Mouse (Mus musculus) neural tube, embryonic 11.5 days (tissue): ENCODE measurements around the gene Asl. TPM values are rescaled to one million over a fixed set of nuclear protein-coding genes. Genes with fewer than 3 reads are reported as not detected.
"Not testable (repeated sequence)": the region's sequence is repeated elsewhere in the genome, so short reads cannot be mapped to it uniquely, and the experiment has no call there.

Experiments used
- ATAC-seq: fragments of 200-750 bp; cut with Nextera tagmentation; 2 replicates; pipeline ENCODE4 v1.8.0; 2017; ENCODE audit warnings: moderate number of reproducible peaks, mild to moderate bottlenecking, moderate TSS enrichment, moderate library complexity; ENCODE audit not compliant: insufficient read depth, low FRiP score, low TSS enrichment
- DNase-seq: peaks from one replicate; pipeline ENCODE4 v3.0.0-alpha.2; 2015; ENCODE audit warnings: low spot score
- H3K27ac ChIP-seq: fragments of 300-500 bp; sonication (generic); 2 replicates; pipeline ENCODE4 v1.5.1; 2014; ENCODE audit warnings: low read depth, mild to moderate bottlenecking, low read length
- H3K27me3 ChIP-seq: fragments of 300-500 bp; sonication (generic); 2 replicates; pipeline ENCODE4 v1.6.1; 2014; ENCODE audit warnings: mild to moderate bottlenecking, low read length, mixed read lengths; ENCODE audit not compliant: control insufficient read depth, insufficient read depth
- H3K36me3 ChIP-seq: fragments of 300-500 bp; sonication (generic); 2 replicates; pipeline ENCODE4 v1.6.1; 2014; ENCODE audit warnings: mild to moderate bottlenecking, low read length, moderate library complexity, mixed read lengths; ENCODE audit not compliant: control insufficient read depth, insufficient read depth
- H3K4me1 ChIP-seq: fragments of 300-500 bp; sonication (generic); 2 replicates; pipeline ENCODE4 v1.6.1; 2014; ENCODE audit warnings: low read length, mixed read lengths; ENCODE audit not compliant: control insufficient read depth, insufficient read depth
- H3K4me2 ChIP-seq: fragments of 300-500 bp; sonication (generic); 2 replicates; pipeline ENCODE4 v1.6.1; 2014; ENCODE audit warnings: low read depth, mild to moderate bottlenecking, moderate library complexity
- H3K4me3 ChIP-seq: fragments of 300-500 bp; sonication (generic); 2 replicates; pipeline ENCODE4 v1.5.1; 2014; ENCODE audit warnings: low read depth, low read length
- H3K9ac ChIP-seq: fragments of 300-500 bp; sonication (generic); 2 replicates; pipeline ENCODE4 v1.6.1; 2014; ENCODE audit warnings: mild to moderate bottlenecking, low read length
- H3K9me3 ChIP-seq: fragments of 300-500 bp; sonication (generic); 2 replicates; pipeline ENCODE4 v1.6.1; 2016; ENCODE audit warnings: low read length; ENCODE audit not compliant: control insufficient read depth
- WGBS: fragments of 180-500 bp; shearing (Covaris S2); extraction: QIAGEN DNeasy Blood & Tissue Kit; methylation state at CpG from one replicate; pipeline ENCODE4 v1.1.7; 2014; 5-methylcytosine and 5-hydroxymethylcytosine counted together
- polyA plus RNA-seq: library from polyadenylated mRNA; unstranded; fragments of >200 nt; fragmentation: Nextera tagmentation; extraction: Ambion mirVana; gene quantifications from 2 replicates; pipeline ENCODE4 v1.2.1, GENCODE M21; 2014

Gene Asl
- polyA plus RNA-seq, 1 experiment from 2014 or later = 30.8 TPM

GRCm38 (mm10) chr5:130040797-130041196 lies 11.8 kb upstream of the Asl start:
- Histone ChIP-seq H3K4me3 (no peak overlapping the region), H3K27ac (no peak overlapping the region), H3K4me1 (no peaks in the 10 kb centered on the region), H3K36me3 (peaks cover 8% of the 10 kb centered on the region), H3K9ac (no peak overlapping the region), H3K9me3 (no peaks in the 10 kb centered on the region), H3K4me2 (no peak overlapping the region), H3K27me3 (no peaks in the 10 kb centered on the region)
- ATAC-seq = no peak
- no peak for DNase-seq
- 94% methylated on average over 4 of the region's 4 CpGs for WGBS

GRCm38 (mm10) chr5:130037752-130038455 lies 8.9 kb upstream of the Asl start:
- WGBS = 68% methylated on average over 19 of the region's 19 CpGs
- no peaks in the 10 kb centered on the region for H3K4me1 ChIP-seq
- H3K4me2 ChIP-seq = no peak overlapping the region
- H3K9me3 ChIP-seq = no peaks in the 10 kb centered on the region
- peaks cover 8% of the 10 kb centered on the region for H3K36me3 ChIP-seq
- no peak overlapping the region for H3K27ac ChIP-seq
- no peaks in the 10 kb centered on the region for H3K27me3 ChIP-seq
- DNase-seq = peak; percentile 60
- no peak overlapping the region for H3K9ac ChIP-seq
- no peak overlapping the region for H3K4me3 ChIP-seq
- no peak for ATAC-seq

- DNase-seq, H3K9ac ChIP-seq, H3K27me3 ChIP-seq, ATAC-seq, H3K9me3 ChIP-seq, H3K27ac ChIP-seq, H3K36me3 ChIP-seq, H3K4me2 ChIP-seq, H3K4me1 ChIP-seq, H3K4me3 ChIP-seq: not testable (repeated sequence)
- WGBS = 62% methylated on average over 2 of the region's 2 CpGs
Observed at GRCm38 (mm10) chr5:130036300-130036699, 7.3 kb upstream of the Asl start.

GRCm38 (mm10) chr5:130033869-130034268 lies 4.8 kb upstream of the Asl start:
- H3K27me3 ChIP-seq = no peaks in the 10 kb centered on the region
- no peak overlapping the region for H3K4me2 ChIP-seq
- WGBS = 88% methylated on average over 2 of the region's 2 CpGs
- ATAC-seq (no peak), DNase-seq (no peak)
- H3K4me1 ChIP-seq = peaks cover 2% of the 10 kb centered on the region; the same call in 1 of the 2 replicates
- H3K36me3 ChIP-seq = peaks cover 5% of the 10 kb centered on the region; the same call in 1 of the 2 replicates
- H3K9ac ChIP-seq = no peak overlapping the region
- no peaks in the 10 kb centered on the region for H3K9me3 ChIP-seq
- H3K4me3 ChIP-seq = no peak overlapping the region
- no peak overlapping the region for H3K27ac ChIP-seq

- no peak for DNase-seq
- Histone ChIP-seq H3K27me3 (no peaks in the 10 kb centered on the region), H3K9me3 (no peaks in the 10 kb centered on the region), H3K36me3 (no peaks in the 10 kb centered on the region), H3K4me2 (no peak overlapping the region), H3K4me3 (no peak overlapping the region), H3K4me1 (peaks cover 2% of the 10 kb centered on the region; the same call in 1 of the 2 replicates), H3K27ac (no peak overlapping the region), H3K9ac (no peak overlapping the region)
- no peak for ATAC-seq
- 94% methylated on average over 19 of the region's 19 CpGs for WGBS
Observed at GRCm38 (mm10) chr5:130031410-130032390, 2.7 kb upstream of the Asl start.

- Histone ChIP-seq H3K4me3 (no peak overlapping the region), H3K4me1 (peaks cover 2% of the 10 kb centered on the region; the same call in 1 of the 2 replicates), H3K36me3 (no peaks in the 10 kb centered on the region), H3K9me3 (no peaks in the 10 kb centered on the region), H3K27ac (no peak overlapping the region), H3K4me2 (no peak overlapping the region), H3K9ac (no peak overlapping the region), H3K27me3 (no peaks in the 10 kb centered on the region)
- ATAC-seq (no peak), DNase-seq (no peak)
- 89% methylated on average over 7 of the region's 7 CpGs for WGBS
Observed at GRCm38 (mm10) chr5:130027696-130028095, 1.4 kb downstream of the Asl start.

GRCm38 (mm10) chr5:130027134-130027533 lies 1.9 kb downstream of the Asl start:
- Histone ChIP-seq H3K4me2 (no peak overlapping the region), H3K9me3 (no peaks in the 10 kb centered on the region), H3K36me3 (no peaks in the 10 kb centered on the region), H3K4me1 (peaks cover 2% of the 10 kb centered on the region; the same call in 1 of the 2 replicates), H3K9ac (no peak overlapping the region), H3K27me3 (no peaks in the 10 kb centered on the region), H3K27ac (no peak overlapping the region), H3K4me3 (no peak overlapping the region)
- WGBS = 82% methylated on average over 5 of the region's 5 CpGs
- DNase-seq (no peak), ATAC-seq (no peak)

- ATAC-seq (peak; percentile 90), DNase-seq (peak; percentile 85)
- WGBS = under 1% methylated on average over 32 of the region's 32 CpGs
- peak overlapping the region; percentile 49 for H3K4me3 ChIP-seq
- no peaks in the 10 kb centered on the region for H3K4me1 ChIP-seq
- H3K27ac ChIP-seq = no peak overlapping the region
- no peaks in the 10 kb centered on the region for H3K27me3 ChIP-seq
- H3K4me2 ChIP-seq = peak overlapping the region; percentile 73
- H3K9ac ChIP-seq = peak overlapping the region; percentile 41
- H3K9me3 ChIP-seq = no peaks in the 10 kb centered on the region
- no peaks in the 10 kb centered on the region for H3K36me3 ChIP-seq
Observed at GRCm38 (mm10) chr5:130023767-130024539, 5.1 kb downstream of the Asl start.
